Mouse (Mus musculus): Measurements from ENCODE around the gene Hist2h3b. TPM values are rescaled to one million over a fixed set of nuclear protein-coding genes. Genes with fewer than 3 reads are reported as not detected.
"Not testable (repeated sequence)": the region's sequence is repeated elsewhere in the genome, so short reads cannot be mapped to it uniquely, and the experiment has no call there.

Gene Hist2h3b
- total RNA-seq, 2 experiments from 2014 or later = 125 to 254 TPM

- no peak for DNase-seq
- intact Hi-C loops (cut with DNase I) = loop anchor here (10.0 kb wide), 1 partner anchor 52 kb away; no protein-coding TSS in a partner anchor
These were observed 11.3 kb upstream of the Hist2h3b start for GRCm38 (mm10) chr3:96257190-96257589.

GRCm38 (mm10) chr3:96260220-96260619 is 8.2 kb upstream of the Hist2h3b start:
- intact Hi-C loops (cut with DNase I) = no loop called here
- DNase-seq = no peak

DNA sequence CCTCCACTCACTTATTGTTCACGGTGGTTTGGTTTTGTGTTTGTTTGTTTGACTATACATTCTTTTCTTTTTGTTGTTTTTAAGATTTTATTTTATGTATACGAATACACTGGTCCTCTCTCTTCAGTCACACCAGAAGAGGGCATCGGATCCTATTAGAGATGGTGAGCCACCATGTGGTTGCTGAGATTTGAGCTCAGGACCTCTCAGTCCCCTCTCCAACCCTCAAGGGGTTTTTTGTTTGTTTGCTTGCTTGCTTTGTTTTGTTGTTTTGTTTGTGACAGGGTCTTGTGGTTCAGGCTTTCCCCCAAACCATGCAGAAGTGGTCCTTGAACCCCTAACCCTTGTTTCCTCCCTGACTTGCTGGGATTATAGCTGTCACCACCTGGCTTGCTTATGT is 6.8 kb upstream of the Hist2h3b start:
- intact Hi-C loops (cut with DNase I) = loop anchor here (2.0 kb wide), 1 partner anchor 15 kb away; the partner anchor contains the start of gene Hist2h3c1

DNA sequence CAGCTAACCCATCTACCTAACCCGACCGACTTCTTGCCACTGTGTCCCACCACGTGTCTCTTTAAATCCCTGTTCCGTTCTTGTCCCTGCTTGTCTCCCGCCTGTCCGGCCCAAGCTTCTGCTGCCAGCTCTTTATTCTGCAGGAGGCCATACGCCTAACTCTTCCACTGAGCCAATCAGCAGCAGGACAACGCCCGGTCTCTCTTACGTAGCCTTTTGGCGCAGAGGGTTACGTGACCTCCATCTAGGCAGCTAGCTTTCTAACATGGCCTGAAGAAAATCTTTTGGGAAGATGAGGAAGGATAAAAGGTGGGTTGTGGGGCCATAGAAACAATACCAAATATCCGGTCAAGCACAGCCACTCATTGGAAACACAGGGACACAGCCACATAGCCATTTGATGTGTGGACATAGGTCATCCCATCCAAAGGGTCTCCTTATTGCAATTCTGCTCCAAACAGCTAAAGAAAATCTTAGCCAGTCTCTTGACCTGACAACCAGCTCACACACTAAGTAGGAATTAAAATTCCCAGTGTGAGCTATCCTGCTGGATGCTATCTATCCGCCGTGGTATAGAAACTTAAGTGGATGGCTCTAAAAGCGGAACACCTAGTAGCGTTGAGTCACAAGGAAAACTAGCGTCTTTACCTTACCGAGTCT is 6.1 kb upstream of the Hist2h3b start:
- intact Hi-C loops (cut with DNase I) = loop anchor here (2.0 kb wide), 1 partner anchor 16 kb away; the partner anchor contains the start of gene Hist2h3c1

More for the DNA sequence above, 6.8 kb upstream of the Hist2h3b start:
- no peak for DNase-seq

GRCm38 (mm10) chr3:96262979-96263550 is 5.4 kb upstream of the Hist2h3b start, which contains the start of gene Hist2h4:
Gene Hist2h4, minus strand, starts transcription at chr3:96263311.
- intact Hi-C loops (cut with DNase I) = loop anchor here (1.0 to 2.0 kb wide), 2 partner anchors 16 to 43 kb away; partner anchors contain the start of genes Hist2h2ac and Hist2h3c1
- peak; percentile 92 to 96 for DNase-seq

More for the DNA sequence above, 6.1 kb upstream of the Hist2h3b start:
- peak; percentile 84 to 88 for DNase-seq

DNA sequence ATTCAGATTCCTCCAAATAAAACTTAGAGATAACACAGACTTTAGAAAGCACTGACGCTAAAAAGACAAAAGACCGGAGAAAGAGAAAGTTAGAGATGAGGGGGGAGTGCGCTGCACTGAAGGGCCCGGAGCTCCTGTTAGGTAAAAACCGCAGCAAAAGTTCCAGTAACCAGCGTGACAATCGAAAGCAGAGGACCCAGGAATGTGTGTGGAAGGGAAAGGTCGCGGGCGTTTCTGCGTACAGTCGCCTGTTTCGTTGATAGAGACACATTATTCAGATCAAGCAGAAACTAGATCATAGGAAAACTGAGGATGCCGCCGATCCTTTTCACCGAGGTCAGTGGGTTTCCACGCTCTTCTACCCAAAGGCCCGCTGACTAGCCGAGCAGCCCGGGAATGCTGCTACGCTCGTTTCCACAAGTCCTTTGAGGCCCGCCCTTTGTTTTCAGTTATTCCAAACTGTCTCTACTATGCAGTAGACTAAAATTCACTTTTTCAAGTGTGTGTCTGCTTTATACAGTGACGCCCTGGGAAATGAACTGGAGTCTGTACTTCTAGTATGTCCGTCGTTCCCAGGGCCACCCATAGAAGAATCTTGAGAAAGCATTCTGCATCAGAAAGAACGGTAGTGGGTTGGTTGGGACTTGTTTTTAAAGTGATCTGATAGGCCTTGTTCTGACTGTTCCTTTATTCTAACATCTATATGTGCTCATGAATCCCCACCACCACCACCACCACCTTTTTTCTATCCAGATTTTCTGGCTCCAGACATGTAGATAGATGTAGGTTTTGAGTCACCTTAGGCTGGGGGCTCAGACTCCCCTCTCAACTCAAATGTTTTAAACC is 4.7 kb upstream of the Hist2h3b start:
- intact Hi-C loops (cut with DNase I) = loop anchor here (1.0 to 2.0 kb wide), 2 partner anchors 17 to 43 kb away; partner anchors contain the start of genes Hist2h2ac and Hist2h3c1
- peak; percentile 53 for DNase-seq

GRCm38 (mm10) chr3:96264404-96264949 is 4.0 kb upstream of the Hist2h3b start:
- intact Hi-C loops (cut with DNase I) = no loop called here
- DNase-seq = no peak

- DNase-seq = no peak
- intact Hi-C loops (cut with DNase I) = no loop called here
These were observed 2.2 kb upstream of the Hist2h3b start for GRCm38 (mm10) chr3:96266132-96266710.

- intact Hi-C loops (cut with DNase I) = no loop called here
- no peak for DNase-seq
These were observed 913 bp upstream of the Hist2h3b start for GRCm38 (mm10) chr3:96267541-96267940.

DNA sequence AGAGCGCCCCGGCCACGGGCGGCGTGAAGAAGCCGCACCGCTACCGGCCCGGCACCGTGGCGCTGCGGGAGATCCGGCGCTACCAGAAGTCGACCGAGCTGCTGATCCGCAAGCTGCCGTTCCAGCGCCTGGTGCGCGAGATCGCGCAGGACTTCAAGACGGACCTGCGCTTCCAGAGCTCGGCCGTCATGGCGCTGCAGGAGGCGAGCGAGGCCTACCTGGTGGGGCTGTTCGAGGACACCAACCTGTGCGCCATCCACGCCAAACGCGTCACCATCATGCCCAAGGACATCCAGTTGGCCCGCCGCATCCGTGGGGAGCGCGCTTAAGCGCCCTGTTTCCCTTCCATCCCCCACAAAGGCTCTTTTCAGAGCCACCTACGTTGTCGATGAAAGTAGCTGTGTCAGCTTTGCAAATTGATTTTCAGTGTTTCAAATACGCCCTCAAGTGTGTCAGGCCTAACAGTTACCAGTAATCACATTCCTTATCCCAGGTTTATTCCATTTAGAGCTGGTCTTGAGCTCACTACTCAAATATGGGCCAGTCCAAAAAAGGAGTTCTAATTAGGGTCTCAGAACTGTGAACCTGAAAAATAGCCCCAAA is 423 bp downstream of the Hist2h3b start:
- intact Hi-C loops (cut with DNase I) = not testable (repeated sequence)
- peak in 1 of 2 experiments; percentile 33 for DNase-seq

DNA sequence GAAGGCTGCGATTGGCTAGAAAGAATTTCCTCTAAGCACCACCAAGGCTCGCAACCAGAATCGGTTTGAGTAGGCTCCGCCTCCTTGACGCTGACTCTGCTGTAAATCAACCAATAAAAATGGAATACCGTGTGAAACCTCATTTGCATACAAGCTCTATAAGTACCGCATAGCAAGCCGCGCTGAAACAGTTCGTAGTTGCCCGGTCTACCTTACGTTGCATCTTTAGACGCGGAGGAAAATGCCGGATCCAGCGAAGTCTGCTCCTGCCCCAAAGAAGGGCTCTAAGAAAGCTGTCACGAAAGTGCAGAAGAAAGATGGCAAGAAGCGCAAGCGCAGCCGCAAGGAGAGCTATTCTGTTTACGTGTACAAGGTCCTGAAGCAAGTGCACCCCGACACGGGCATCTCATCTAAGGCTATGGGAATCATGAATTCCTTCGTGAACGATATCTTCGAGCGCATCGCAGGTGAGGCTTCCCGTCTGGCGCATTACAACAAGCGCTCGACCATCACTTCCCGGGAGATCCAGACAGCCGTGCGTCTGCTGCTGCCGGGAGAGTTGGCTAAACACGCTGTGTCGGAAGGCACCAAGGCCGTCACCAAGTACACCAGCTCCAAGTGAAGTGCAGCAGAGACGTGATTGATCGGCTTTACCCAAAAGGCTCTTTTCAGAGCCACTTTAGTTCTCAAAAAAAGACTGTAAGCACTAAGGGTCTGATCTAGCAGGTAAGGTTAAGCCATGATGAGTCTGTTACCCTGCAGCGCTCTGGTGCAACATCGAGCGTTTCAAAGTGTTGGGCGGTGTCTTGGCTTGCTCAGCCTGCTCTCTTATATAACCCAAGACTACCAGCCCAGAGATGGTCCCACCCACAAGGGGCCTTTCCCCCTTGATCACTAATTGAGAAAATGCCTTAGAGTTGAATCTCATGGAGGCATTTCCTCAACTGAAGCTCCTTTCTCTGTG is 1.3 kb downstream of the Hist2h3b start, which contains the start of gene Hist2h2bb:
Hist2h2bb (plus strand) TSS at position 242 of the 964 bp plus-strand sequence.
- DNase-seq = peak; percentile 84 to 85
- intact Hi-C loops (cut with DNase I) = no loop called here

GRCm38 (mm10) chr3:96273591-96274465 is 5.4 kb downstream of the Hist2h3b start:
- intact Hi-C loops (cut with DNase I) = no loop called here
- DNase-seq = no peak

GRCm38 (mm10) chr3:96277428-96277799 is 9.0 kb downstream of the Hist2h3b start:
- intact Hi-C loops (cut with DNase I) = loop anchor here (5.0 kb wide), 2 partner anchors 165 to 225 kb away; no protein-coding TSS in a partner anchor
- peak in 1 of 2 experiments; percentile 39 for DNase-seq

GRCm38 (mm10) chr3:96277800-96278624 is 9.6 kb downstream of the Hist2h3b start:
- intact Hi-C loops (cut with DNase I) = loop anchor here (5.0 kb wide), 2 partner anchors 164 to 224 kb away; no protein-coding TSS in a partner anchor
- peak; percentile 91 to 95 for DNase-seq

GRCm38 (mm10) chr3:96280660-96281059 is 12.2 kb downstream of the Hist2h3b start:
- intact Hi-C loops (cut with DNase I) = no loop called here
- no peak for DNase-seq

- DNase-seq = peak in 1 of 2 experiments; percentile 21
- intact Hi-C loops (cut with DNase I) = no loop called here
These were observed 16.0 kb downstream of the Hist2h3b start for GRCm38 (mm10) chr3:96284457-96284856.

Data from heart, postnatal 14 days (tissue).